Mouse (Mus musculus) CH12.LX (cell line): ENCODE measurements around the gene Fhit. TPM values are rescaled to one million over a fixed set of nuclear protein-coding genes. Genes with fewer than 3 reads are reported as not detected.

ENCODE experiments used
- DNase-seq: peaks from one replicate; pipeline ENCODE4 v3.0.0-alpha.2; 2013; ENCODE audit errors: extremely low read depth
- H3K27ac ChIP-seq: 2 replicates; pipeline ENCODE4 v1.5.1; 2012; ENCODE audit warnings: low read depth, mild to moderate bottlenecking, control low read depth, moderate library complexity; ENCODE audit not compliant: insufficient read depth
- H3K27me3 ChIP-seq: replicated peaks from 2 replicates; pipeline ENCODE3; 2012; ENCODE audit warnings: inconsistent platforms
- H3K36me3 ChIP-seq, 2 experiments: replicated peaks in 1 of 2; 2 replicates each; pipeline versions ENCODE3 to v1.6.1; 2012; ENCODE audit warnings: inconsistent platforms in 1 of 2, low read length in 1 of 2, mild to moderate bottlenecking in 1 of 2, mixed read lengths in 1 of 2, moderate library complexity in 1 of 2; ENCODE audit not compliant: control insufficient read depth in 1 of 2, insufficient read depth in 1 of 2
- H3K4me1 ChIP-seq, 2 experiments: 2 replicates each; pipeline ENCODE4 v1.6.1; 2012; ENCODE audit warnings: inconsistent platforms in 1 of 2, moderate library complexity in 1 of 2; ENCODE audit not compliant: insufficient read depth in 2 of 2, control insufficient read depth in 1 of 2
- H3K4me2 ChIP-seq: 2 replicates; pipeline ENCODE4 v1.6.1; 2012; ENCODE audit warnings: low read depth, mild to moderate bottlenecking, control low read depth; ENCODE audit not compliant: poor library complexity, insufficient read depth, severe bottlenecking
- H3K4me3 ChIP-seq, 3 experiments: fragments of 150-350 bp in 1 of 3; sonication (generic) in 1 of 3; replicated peaks in 1 of 3; 2 replicates each; pipeline versions ENCODE3 to v1.5.1; 2011 to 2012; ENCODE audit warnings: low read depth in 2 of 3, low read length in 2 of 3, mild to moderate bottlenecking in 2 of 3, moderate library complexity in 2 of 3, control low read depth in 1 of 3, improper control_type of control experiment in 1 of 3, inconsistent platforms in 1 of 3, mixed read lengths in 1 of 3; ENCODE audit not compliant: poor library complexity in 1 of 3
- H3K79me2 ChIP-seq: replicated peaks from 2 replicates; pipeline ENCODE4 v1.6.1; 2012; ENCODE audit warnings: mild to moderate bottlenecking, moderate library complexity; ENCODE audit not compliant: control insufficient read depth, poor library complexity, insufficient read depth, severe bottlenecking; ENCODE audit errors: extremely low read depth
- H3K9ac ChIP-seq: 2 replicates; pipeline ENCODE4 v1.6.1; 2012; ENCODE audit warnings: low read depth, mild to moderate bottlenecking, control low read depth, moderate library complexity; ENCODE audit not compliant: insufficient read depth
- H3K9me3 ChIP-seq: replicated peaks from 2 replicates; pipeline ENCODE3; 2012; ENCODE audit warnings: low read length, inconsistent platforms, mixed read lengths
- CHD1 ChIP-seq: IDR thresholded peaks from 2 replicates; pipeline ENCODE4 v1.6.1; 2012; ENCODE audit warnings: low read depth, low read length, improper control_type of control experiment, inconsistent platforms
- CTCF ChIP-seq, 2 experiments: IDR thresholded peaks in 1 of 2; conservative IDR thresholded peaks in 1 of 2; 2 replicates each; pipeline ENCODE4 v1.5.1; 2011 to 2012; ENCODE audit warnings: low read depth in 2 of 2, low read length in 2 of 2, improper control_type of control experiment in 1 of 2, inconsistent platforms in 1 of 2, mild to moderate bottlenecking in 1 of 2, moderate library complexity in 1 of 2
- ELF1 ChIP-seq: IDR thresholded peaks from 2 replicates; pipeline ENCODE4 v1.6.1; 2014; ENCODE audit warnings: low read depth, mild to moderate bottlenecking, inconsistent platforms, low read length, improper control_type of control experiment
- JUN ChIP-seq: IDR thresholded peaks from 2 replicates; pipeline ENCODE4 v1.6.1; 2011; ENCODE audit warnings: low read depth, mild to moderate bottlenecking, low read length, improper control_type of control experiment, moderate library complexity; ENCODE audit not compliant: insufficient read depth
- JUND ChIP-seq: conservative IDR thresholded peaks from 2 replicates; pipeline ENCODE4 v1.6.1; 2011; ENCODE audit warnings: low read depth, low read length, improper control_type of control experiment
- MAFK ChIP-seq: IDR thresholded peaks from 2 replicates; pipeline ENCODE4 v1.6.1; 2011; ENCODE audit warnings: low read length, improper control_type of control experiment; ENCODE audit not compliant: insufficient replicate concordance
- MAX ChIP-seq: IDR thresholded peaks from 2 replicates; pipeline ENCODE4 v1.6.1; 2011; ENCODE audit warnings: low read length, improper control_type of control experiment
- MEF2A ChIP-seq: IDR thresholded peaks from 2 replicates; pipeline ENCODE4 v1.6.1; 2014; ENCODE audit warnings: low read depth, mild to moderate bottlenecking, inconsistent platforms, low read length, improper control_type of control experiment, borderline replicate concordance
- MXI1 ChIP-seq: IDR thresholded peaks from 2 replicates; pipeline ENCODE4 v1.6.1; 2011; ENCODE audit warnings: mild to moderate bottlenecking, low read depth, low read length, improper control_type of control experiment
- PAX5 ChIP-seq: IDR thresholded peaks from 2 replicates; pipeline ENCODE4 v1.6.1; 2012; ENCODE audit warnings: low read length, inconsistent platforms, mixed read lengths
- SMC3 ChIP-seq: IDR thresholded peaks from 2 replicates; pipeline ENCODE4 v1.6.1; 2011; ENCODE audit warnings: low read depth, low read length, improper control_type of control experiment
- TCF12 ChIP-seq: IDR thresholded peaks from 2 replicates; pipeline ENCODE4 v1.6.1; 2014; ENCODE audit warnings: low read depth, mild to moderate bottlenecking, inconsistent platforms, low read length, improper control_type of control experiment
- UBTF ChIP-seq: IDR thresholded peaks from 2 replicates; pipeline ENCODE4 v1.6.1; 2012; ENCODE audit warnings: low read depth, mild to moderate bottlenecking, inconsistent platforms, low read length, improper control_type of control experiment, moderate library complexity
- USF1 ChIP-seq: IDR thresholded peaks from 2 replicates; pipeline ENCODE4 v1.6.1; 2014; ENCODE audit warnings: low read depth, mild to moderate bottlenecking, inconsistent platforms, low read length, improper control_type of control experiment
- ZC3H11A ChIP-seq: IDR thresholded peaks from 2 replicates; pipeline ENCODE4 v1.6.1; 2012; ENCODE audit warnings: low read depth, mild to moderate bottlenecking, inconsistent platforms, low read length, improper control_type of control experiment
- ZMIZ1 ChIP-seq: IDR thresholded peaks from 2 replicates; pipeline ENCODE4 v1.6.1; 2012; ENCODE audit warnings: low read depth, mild to moderate bottlenecking, inconsistent platforms, low read length, improper control_type of control experiment
- dilution Hi-C: fragments of 300-500 bp; cut with MboI; formaldehyde crosslinking; loops from 2 replicates; pipeline ENCODE4 v1.14.3; 2020; ENCODE audit warnings: low sequenced_read_pairs; ENCODE audit not compliant: extremely low pct_unique_long_range_greater_than_20kb, extremely low pct_ligation_motif_present
- in situ Hi-C: fragments of 300-500 bp; cut with MboI; formaldehyde crosslinking; loops from 3 replicates; pipeline ENCODE4 v1.14.3; 2019; ENCODE audit warnings: low sequenced_read_pairs, low pct_ligation_motif_present, low pct_unique_long_range_greater_than_20kb, mixed read lengths
- polyA plus RNA-seq: library from polyadenylated mRNA; unstranded; fragments of >175 nt; gene quantifications from 2 replicates; pipeline ENCODE4 v1.2.1, GENCODE M21; 2012; ENCODE audit warnings: low read depth; ENCODE audit not compliant: insufficient read length
- total RNA-seq, 2 experiments: library from RNA; depleted of rRNA; stranded (reverse); fragments of 300-350 nt in 1 of 2; fragments of >200 nt in 1 of 2; gene quantifications; 2 replicates each; pipeline ENCODE4 v1.2.3; 2012 to 2014

Fhit gene
- total and polyA plus RNA-seq, 3 experiments, result 0.64 to 1.9 (median 0.64) TPM

DNA sequence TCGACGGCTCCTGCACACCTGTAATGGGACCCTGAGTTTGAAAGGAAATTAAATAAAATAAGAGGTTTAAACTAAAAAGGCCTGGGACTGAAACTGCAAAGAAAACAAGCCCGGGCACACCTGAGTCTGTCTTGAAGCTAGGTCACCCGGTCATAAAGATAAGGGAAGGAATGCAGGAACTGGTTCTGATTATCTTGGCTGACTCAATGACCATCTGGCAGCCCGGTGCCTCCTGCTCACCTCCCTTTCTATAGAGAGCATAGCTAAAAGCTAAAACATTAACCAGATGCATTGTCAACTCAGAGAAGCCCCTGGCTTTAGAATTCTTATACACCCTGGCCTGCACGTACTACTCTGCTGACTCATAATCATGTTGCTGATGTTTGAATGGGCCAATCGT lies 1032.7 kb downstream of the Fhit start:
- dilution Hi-C loops (no loop called here), in situ Hi-C loops (no loop called here)

DNA sequence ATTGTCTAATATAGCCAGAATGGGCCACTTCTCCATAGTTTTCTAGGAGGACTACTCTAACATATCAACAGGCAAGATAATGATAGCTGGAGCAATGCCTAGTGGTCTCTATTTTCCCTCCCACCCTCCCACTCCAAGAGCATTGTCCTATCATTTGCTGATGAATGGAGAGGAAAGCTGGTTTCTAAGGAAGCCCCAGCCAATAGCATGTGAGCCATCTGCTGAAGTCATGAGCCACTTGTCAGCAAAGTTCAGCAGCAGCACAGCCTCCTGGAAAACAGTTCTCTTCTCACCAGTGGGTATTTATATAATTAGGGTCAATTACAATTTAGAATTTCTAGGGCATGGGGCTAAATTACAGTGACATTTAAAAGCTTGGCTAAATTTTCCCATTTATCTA lies 1035.3 kb downstream of the Fhit start:
- Histone ChIP-seq H3K4me3 (no peak overlapping the region), H3K36me3 (no peaks in the 10 kb centered on the region), H3K4me2 (no peak overlapping the region), H3K9ac (no peak overlapping the region), H3K79me2 (no peaks in the 10 kb centered on the region), H3K27ac (no peak overlapping the region)
- dilution Hi-C loops, result no loop called here
- in situ Hi-C loops, result no loop called here
- TF ChIP-seq ZMIZ1 (no peak), MXI1 (no peak), PAX5 (no peak), TCF12 (no peak)
- TF ChIP-seq, all 38 proteins: peak for 0
- peaks cover 0 to 9% of the 10 kb centered on the region in 2 experiments; a peak in 2 of 4 replicates for H3K4me1 ChIP-seq
- DNase-seq, result no peak
- H3K27me3 ChIP-seq, result no peaks in the 10 kb centered on the region
- H3K9me3 ChIP-seq, result no peaks in the 10 kb centered on the region

More for the DNA sequence above, 1032.7 kb downstream of the Fhit start:
- Histone ChIP-seq H3K4me2 (no peak overlapping the region), H3K4me3 (no peak overlapping the region), H3K79me2 (no peaks in the 10 kb centered on the region), H3K36me3 (no peaks in the 10 kb centered on the region), H3K9ac (no peak overlapping the region)
- TF ChIP-seq JUN, result no peak
- TF ChIP-seq JUND, result no peak
- TF ChIP-seq SMC3, result no peak
- no peak for TF ChIP-seq USF1
- no peak for TF ChIP-seq UBTF
- TF ChIP-seq MAFK, result no peak
- TF ChIP-seq, all 38 proteins: peak for 0
- H3K27ac ChIP-seq, result no peak overlapping the region
- no peak for DNase-seq
- no peaks in the 10 kb centered on the region for H3K9me3 ChIP-seq
- H3K4me1 ChIP-seq, result no peaks in the 10 kb centered on the region
- H3K27me3 ChIP-seq, result no peaks in the 10 kb centered on the region

DNA sequence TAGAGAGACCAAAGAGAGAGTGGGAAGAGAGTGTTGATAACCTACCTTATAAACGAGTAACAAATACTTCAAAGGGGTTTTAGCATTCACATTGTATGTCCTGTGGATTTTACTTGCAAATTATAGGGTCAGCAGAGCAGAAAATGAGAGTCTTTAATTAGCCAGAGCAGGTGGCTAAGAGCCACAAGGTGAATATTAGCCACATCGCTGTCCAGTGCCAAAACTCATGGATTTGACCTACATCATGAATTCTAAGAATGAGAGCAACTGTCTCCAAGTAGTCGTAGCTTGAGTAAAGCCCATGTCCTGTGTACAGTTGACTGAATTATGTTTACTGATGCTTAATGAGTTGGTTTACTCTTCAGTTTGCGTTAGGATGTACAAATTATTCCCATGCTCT lies 1039.7 kb downstream of the Fhit start:
- Histone ChIP-seq H3K9ac (no peak overlapping the region), H3K27me3 (no peaks in the 10 kb centered on the region), H3K4me2 (no peak overlapping the region), H3K9me3 (no peaks in the 10 kb centered on the region), H3K79me2 (no peaks in the 10 kb centered on the region), H3K36me3 (no peaks in the 10 kb centered on the region), H3K4me3 (no peak overlapping the region), H3K27ac (no peak overlapping the region), H3K4me1 (peaks cover 0 to 9% of the 10 kb centered on the region in 2 experiments; a peak in 2 of 4 replicates)
- dilution Hi-C loops (no loop called here), in situ Hi-C loops (no loop called here)
- TF ChIP-seq MAX (no peak), ELF1 (no peak), ZC3H11A (no peak), CTCF (conservative IDR thresholded peaks at IDR 0.05 in 1 of 2, IDR thresholded peaks at IDR 0.05 in 1 of 2; ENCODE audit: low read depth in 2 of 2, low read length in 2 of 2) (no peak), MEF2A (no peak), CHD1 (no peak)
- TF ChIP-seq, all 38 proteins: peak for 0
- DNase-seq, result no peak
